Mouse (Mus musculus): ENCODE measurements around the gene Olfr794.

Olfr794 gene

GRCm38 (mm10) chr10:129567355-129567754 is at the start of gene Olfr794:
Gene Olfr794, plus strand, starts transcription at chr10:129567655.
- no peak for DNase-seq (ENCODE audit: low read depth, low spot score)

- no peak for DNase-seq (ENCODE audit: low read depth, low spot score)
Measured at GRCm38 (mm10) chr10:129521492-129521891, 46.0 kb upstream of the Olfr794 start, which contains the start of gene Olfr791. Gene Olfr791, plus strand, starts transcription at chr10:129521792.

- DNase-seq (ENCODE audit: low read depth, low spot score): no peak
Measured at GRCm38 (mm10) chr10:129538862-129539261, 28.6 kb upstream of the Olfr794 start, which contains the start of gene Olfr792. Gene Olfr792, plus strand, starts transcription at chr10:129539162.

GRCm38 (mm10) chr10:129549354-129549753 is 18.1 kb upstream of the Olfr794 start:
- DNase-seq (ENCODE audit: low read depth, low spot score): no peak

- no peak for DNase-seq (ENCODE audit: low read depth, low spot score)
Measured at GRCm38 (mm10) chr10:129577066-129577465, 9.6 kb downstream of the Olfr794 start.

GRCm38 (mm10) chr10:129612470-129612869 is 45.0 kb downstream of the Olfr794 start, which contains the start of gene Olfr796:
Gene Olfr796, minus strand, starts transcription at chr10:129612570.
- DNase-seq (ENCODE audit: low read depth, low spot score): no peak

GRCm38 (mm10) chr10:129621724-129622123 is 54.3 kb downstream of the Olfr794 start:
- DNase-seq (ENCODE audit: low read depth, low spot score): no peak
